Mouse (Mus musculus): ENCODE data around the gene Rab3gap1.
A peak's percentile ranks its signal among the peaks of the same experiment; 100 is the strongest.
"Not testable (repeated sequence)": the region's sequence is repeated elsewhere in the genome, so short reads cannot be mapped to it uniquely, and the experiment has no call there.

The Rab3gap1 gene

GRCm38 (mm10) chr1:127933405-127933804 lies 64.8 kb downstream of the Rab3gap1 start:
- DNase-seq (ENCODE audit: low spot score), result no peak

GRCm38 (mm10) chr1:127934322-127934721 lies 65.7 kb downstream of the Rab3gap1 start:
- no peak for DNase-seq (ENCODE audit: low spot score)

GRCm38 (mm10) chr1:127937277-127937676 lies 68.7 kb downstream of the Rab3gap1 start:
- DNase-seq (ENCODE audit: low spot score), result no peak

- no peak for DNase-seq (ENCODE audit: low spot score)
Observed at GRCm38 (mm10) chr1:127942231-127942630, 73.7 kb downstream of the Rab3gap1 start.

- no peak for DNase-seq (ENCODE audit: low spot score)
Observed at GRCm38 (mm10) chr1:127943516-127943915, 74.9 kb downstream of the Rab3gap1 start.

- DNase-seq (ENCODE audit: low spot score), result no peak
Observed at GRCm38 (mm10) chr1:127945696-127946575, 77.4 kb downstream of the Rab3gap1 start.

- DNase-seq (ENCODE audit: low spot score), result no peak
Observed at GRCm38 (mm10) chr1:127946615-127947249, 78.2 kb downstream of the Rab3gap1 start.

- no peak for DNase-seq (ENCODE audit: low spot score)
Observed at GRCm38 (mm10) chr1:127948748-127949147, 80.2 kb downstream of the Rab3gap1 start.

- no peak for DNase-seq (ENCODE audit: low spot score)
Observed at GRCm38 (mm10) chr1:127952276-127952675, 83.7 kb downstream of the Rab3gap1 start.

- not testable (repeated sequence) for DNase-seq (ENCODE audit: low spot score)
Observed at GRCm38 (mm10) chr1:127954198-127954597, 85.6 kb downstream of the Rab3gap1 start.

GRCm38 (mm10) chr1:127954800-127955199 lies 86.2 kb downstream of the Rab3gap1 start:
- no peak for DNase-seq (ENCODE audit: low spot score)

- no peak for DNase-seq (ENCODE audit: low spot score)
Observed at GRCm38 (mm10) chr1:127956524-127956923, 88.0 kb downstream of the Rab3gap1 start.

- no peak for DNase-seq (ENCODE audit: low spot score)
Observed at GRCm38 (mm10) chr1:127958801-127959200, 90.2 kb downstream of the Rab3gap1 start.

GRCm38 (mm10) chr1:127959312-127959718 lies 90.7 kb downstream of the Rab3gap1 start:
- DNase-seq (ENCODE audit: low spot score), result no peak

GRCm38 (mm10) chr1:127961140-127961539 lies 92.6 kb downstream of the Rab3gap1 start:
- no peak for DNase-seq (ENCODE audit: low spot score)

- DNase-seq (ENCODE audit: low spot score), result no peak
Observed at GRCm38 (mm10) chr1:127963326-127963725, 94.8 kb downstream of the Rab3gap1 start.

- DNase-seq (ENCODE audit: low spot score), result no peak
Observed at GRCm38 (mm10) chr1:127970870-127971269, 102.3 kb downstream of the Rab3gap1 start.

- DNase-seq (ENCODE audit: low spot score), result no peak
Observed at GRCm38 (mm10) chr1:127974082-127974481, 105.5 kb downstream of the Rab3gap1 start.

- no peak for DNase-seq (ENCODE audit: low spot score)
Observed at GRCm38 (mm10) chr1:127975676-127976075, 107.1 kb downstream of the Rab3gap1 start.

GRCm38 (mm10) chr1:127976106-127976505 lies 107.5 kb downstream of the Rab3gap1 start:
- no peak for DNase-seq (ENCODE audit: low spot score)

GRCm38 (mm10) chr1:127978125-127978524 lies 109.6 kb downstream of the Rab3gap1 start:
- no peak for DNase-seq (ENCODE audit: low spot score)

- peak; percentile 28 for DNase-seq (ENCODE audit: low spot score)
Observed at GRCm38 (mm10) chr1:127980911-127981559, 112.5 kb downstream of the Rab3gap1 start.

- no peak for DNase-seq (ENCODE audit: low spot score)
Observed at GRCm38 (mm10) chr1:127982268-127982667, 113.7 kb downstream of the Rab3gap1 start.

All from retina, embryonic 14.5 days (tissue).